Mouse (Mus musculus): ENCODE measurements around the gene H2-DMb2. TPM values are rescaled to one million over a fixed set of nuclear protein-coding genes. Genes with fewer than 3 reads are reported as not detected.

Gene H2-DMb2
- total and polyA plus RNA-seq, 3 experiments: 0.77 to 1.5 TPM; not detected in 1

- H3K4me3 ChIP-seq (ENCODE audit: control insufficient read depth in 1 of 2, insufficient read depth in 1 of 2, low read depth in 2 of 2, low read length in 2 of 2): no peak overlapping the region
- H3K36me3 ChIP-seq (ENCODE audit: control insufficient read depth in 1 of 2, insufficient read depth in 2 of 2, low read length in 2 of 2): peaks cover 0 to 4% of the 10 kb centered on the region in 2 experiments; a peak in 1 of 4 replicates
- H3K4me1 ChIP-seq (ENCODE audit: control insufficient read depth in 1 of 2, insufficient read depth in 2 of 2, low read length in 2 of 2): peaks cover 12 to 13% of the 10 kb centered on the region in 2 experiments
- no peak overlapping the region for H3K9ac ChIP-seq (ENCODE audit: control insufficient read depth, low read depth, low read length, poor library complexity, severe bottlenecking)
- DNase-seq (ENCODE audit: low read depth, low spot score): no peak
- H3K27ac ChIP-seq (ENCODE audit: control insufficient read depth, low read depth, low read length): no peak overlapping the region
- TF ChIP-seq UBTF (IDR thresholded peaks at IDR 0.05; ENCODE audit: borderline replicate concordance, insufficient read depth, low read depth, low read length) (no peak), CHD2 (IDR thresholded peaks at IDR 0.05; ENCODE audit: low read length) (no peak), TBP (IDR thresholded peaks at IDR 0.05; ENCODE audit: low read depth, low read length) (no peak), RCOR1 (IDR thresholded peaks at IDR 0.05; ENCODE audit: low read depth, low read length) (no peak), RAD21 (IDR thresholded peaks at IDR 0.05; ENCODE audit: low read depth, low read length) (no peak), GABPA (IDR thresholded peaks at IDR 0.05; ENCODE audit: low read depth, low read length) (no peak), ZNF384 (IDR thresholded peaks at IDR 0.05; ENCODE audit: low read depth, low read length) (no peak), E2F4 (IDR thresholded peaks at IDR 0.05; ENCODE audit: borderline replicate concordance, low read depth, low read length) (no peak), ZC3H11A (IDR thresholded peaks at IDR 0.05; ENCODE audit: low read depth, low read length) (no peak), HCFC1 (IDR thresholded peaks at IDR 0.05; ENCODE audit: low read depth, low read length) (no peak), ELF1 (IDR thresholded peaks at IDR 0.05; ENCODE audit: low read depth, low read length) (no peak), ZMIZ1 (IDR thresholded peaks at IDR 0.05; ENCODE audit: low read depth, low read length) (no peak), TAL1 (IDR thresholded peaks at IDR 0.05; ENCODE audit: low read length) (no peak), BHLHE40 (IDR thresholded peaks at IDR 0.05; ENCODE audit: borderline replicate concordance, low read depth, low read length) (no peak), USF1 (IDR thresholded peaks at IDR 0.05; ENCODE audit: low read depth, low read length) (no peak), MAFK (IDR thresholded peaks at IDR 0.05; ENCODE audit: borderline replicate concordance, low read depth, low read length) (no peak), SMC3 (IDR thresholded peaks at IDR 0.05; ENCODE audit: low read depth, low read length) (no peak), POLR2AphosphoS2 (IDR thresholded peaks at IDR 0.05; ENCODE audit: low read length) (no peak), CHD1 (IDR thresholded peaks at IDR 0.05; ENCODE audit: low read depth, low read length) (no peak)
- H3K79me2 ChIP-seq (ENCODE audit: control insufficient read depth, insufficient read depth, low read length, poor library complexity): peaks cover 28% of the 10 kb centered on the region
- no peaks in the 10 kb centered on the region for H3K9me3 ChIP-seq (replicated peaks; ENCODE audit: insufficient read depth, low read length)
- no peaks in the 10 kb centered on the region for H3K27me3 ChIP-seq (ENCODE audit: control insufficient read depth in 1 of 2, insufficient read depth in 2 of 2, low read length in 2 of 2)
These were observed 57.8 kb downstream of the H2-DMb2 start for GRCm38 (mm10) chr17:34200772-34201505.

Other genes starting within 250 kb of the H2-DMb2 start
Only the 30 nearest of the 31 such genes appear.
- gene Daxx, start 233.9 kb upstream of the H2-DMb2 start, total RNA-seq (2012; rRNA removed): 39.6 and 40.6 TPM in 2 replicates
- 10 to 100 TPM in 1 of 2 experiments, not detected in 1; 68.0 TPM for gene Daxx, start 233.9 kb upstream of the H2-DMb2 start, polyA plus RNA-seq (2012; ENCODE audit: insufficient read depth in 1 of 2, insufficient read length in 2 of 2, low read depth in 1 of 2, low replicate concordance in 2 of 2, missing spikeins in 1 of 2)
- gene Tapbp, start 227.4 kb upstream of the H2-DMb2 start, total RNA-seq (2012; rRNA removed): 14.7 and 24.3 TPM in 2 replicates
- gene Tapbp, start 227.4 kb upstream of the H2-DMb2 start, polyA plus RNA-seq (2012; ENCODE audit: insufficient read depth in 1 of 2, insufficient read length in 2 of 2, low read depth in 1 of 2, low replicate concordance in 2 of 2, missing spikeins in 1 of 2): 10 to 100 TPM in 1 of 2 experiments, not detected in 1; 33.3 TPM
- 18.6 and 20.2 TPM in 2 replicates for gene Zbtb22, start 227.4 kb upstream of the H2-DMb2 start, total RNA-seq (2012; rRNA removed)
- gene Zbtb22, start 227.4 kb upstream of the H2-DMb2 start, polyA plus RNA-seq (2012; ENCODE audit: insufficient read depth in 1 of 2, insufficient read length in 2 of 2, low read depth in 1 of 2, low replicate concordance in 2 of 2, missing spikeins in 1 of 2): 10 to 100 TPM in 1 of 2 experiments, not detected in 1; 30.0 TPM
- 19.0 and 24.9 TPM in 2 replicates for gene Rgl2, start 213.8 kb upstream of the H2-DMb2 start, total RNA-seq (2012; rRNA removed)
- 10 to 100 TPM in 1 of 2 experiments, not detected in 1; 43.6 TPM for gene Rgl2, start 213.8 kb upstream of the H2-DMb2 start, polyA plus RNA-seq (2012; ENCODE audit: insufficient read depth in 1 of 2, insufficient read length in 2 of 2, low read depth in 1 of 2, low replicate concordance in 2 of 2, missing spikeins in 1 of 2)
- 189 and 239 TPM in 2 replicates for gene Pfdn6, start 203.0 kb upstream of the H2-DMb2 start, total RNA-seq (2012; rRNA removed)
- 100 to 1,000 TPM in 1 of 2 experiments, not detected in 1; 222 TPM for gene Pfdn6, start 203.0 kb upstream of the H2-DMb2 start, polyA plus RNA-seq (2012; ENCODE audit: insufficient read depth in 1 of 2, insufficient read length in 2 of 2, low read depth in 1 of 2, low replicate concordance in 2 of 2, missing spikeins in 1 of 2)
- 97.6 and 100 TPM in 2 replicates for gene Wdr46, start 202.6 kb upstream of the H2-DMb2 start, total RNA-seq (2012; rRNA removed)
- gene Wdr46, start 202.6 kb upstream of the H2-DMb2 start, polyA plus RNA-seq (2012; ENCODE audit: insufficient read depth in 1 of 2, insufficient read length in 2 of 2, low read depth in 1 of 2, low replicate concordance in 2 of 2, missing spikeins in 1 of 2): 100 to 1,000 TPM in 1 of 2 experiments, not detected in 1; 131 TPM
- gene B3galt4, start 191.8 kb upstream of the H2-DMb2 start, total RNA-seq (2012; rRNA removed): 2.2 and 2.5 TPM in 2 replicates
- gene B3galt4, start 191.8 kb upstream of the H2-DMb2 start, polyA plus RNA-seq (2012; ENCODE audit: insufficient read depth in 1 of 2, insufficient read length in 2 of 2, low read depth in 1 of 2, low replicate concordance in 2 of 2, missing spikeins in 1 of 2): 1 to 10 TPM in 1 of 2 experiments, not detected in 1; 2.9 TPM
- gene Vps52, start 187.5 kb upstream of the H2-DMb2 start, total RNA-seq (2012; rRNA removed): 20.6 and 23.6 TPM in 2 replicates
- 10 to 100 TPM in 1 of 2 experiments, not detected in 1; 40.7 TPM for gene Vps52, start 187.5 kb upstream of the H2-DMb2 start, polyA plus RNA-seq (2012; ENCODE audit: insufficient read depth in 1 of 2, insufficient read length in 2 of 2, low read depth in 1 of 2, low replicate concordance in 2 of 2, missing spikeins in 1 of 2)
- gene Rps18, start 187.3 kb upstream of the H2-DMb2 start, total RNA-seq (2012; rRNA removed): 252 and 286 TPM in 2 replicates
- gene Rps18, start 187.3 kb upstream of the H2-DMb2 start, polyA plus RNA-seq (2012; ENCODE audit: insufficient read depth in 1 of 2, insufficient read length in 2 of 2, low read depth in 1 of 2, low replicate concordance in 2 of 2, missing spikeins in 1 of 2): 1,000 to 10,000 TPM in 1 of 2 experiments, not detected in 1; 1,183 TPM
- gene H2-K1, start 143.0 kb upstream of the H2-DMb2 start, total RNA-seq (2012; rRNA removed): 81.1 and 87.9 TPM in 2 replicates
- 100 to 1,000 TPM in 1 of 2 experiments, not detected in 1; 113 TPM for gene H2-K1, start 143.0 kb upstream of the H2-DMb2 start, polyA plus RNA-seq (2012; ENCODE audit: insufficient read depth in 1 of 2, insufficient read length in 2 of 2, low read depth in 1 of 2, low replicate concordance in 2 of 2, missing spikeins in 1 of 2)
- 12.4 and 18.3 TPM in 2 replicates for gene Ring1, start 118.6 kb upstream of the H2-DMb2 start, total RNA-seq (2012; rRNA removed)
- gene Ring1, start 118.6 kb upstream of the H2-DMb2 start, polyA plus RNA-seq (2012; ENCODE audit: insufficient read depth in 1 of 2, insufficient read length in 2 of 2, low read depth in 1 of 2, low replicate concordance in 2 of 2, missing spikeins in 1 of 2): 10 to 100 TPM in 1 of 2 experiments, not detected in 1; 28.4 TPM
- gene H2-Ke6, start 115.2 kb upstream of the H2-DMb2 start, total RNA-seq (2012; rRNA removed): 19.6 and 24.1 TPM in 2 replicates
- 10 to 100 TPM in 1 of 2 experiments, not detected in 1; 34.4 TPM for gene H2-Ke6, start 115.2 kb upstream of the H2-DMb2 start, polyA plus RNA-seq (2012; ENCODE audit: insufficient read depth in 1 of 2, insufficient read length in 2 of 2, low read depth in 1 of 2, low replicate concordance in 2 of 2, missing spikeins in 1 of 2)
- 125 and 152 TPM in 2 replicates for gene Slc39a7, start 111.6 kb upstream of the H2-DMb2 start, total RNA-seq (2012; rRNA removed)
- 100 to 1,000 TPM in 1 of 2 experiments, not detected in 1; 150 TPM for gene Slc39a7, start 111.6 kb upstream of the H2-DMb2 start, polyA plus RNA-seq (2012; ENCODE audit: insufficient read depth in 1 of 2, insufficient read length in 2 of 2, low read depth in 1 of 2, low replicate concordance in 2 of 2, missing spikeins in 1 of 2)
- 37.2 and 37.6 TPM in 2 replicates for gene Rxrb, start 111.5 kb upstream of the H2-DMb2 start, total RNA-seq (2012; rRNA removed)
- 10 to 100 TPM in 1 of 2 experiments, not detected in 1; 63.4 TPM for gene Rxrb, start 111.5 kb upstream of the H2-DMb2 start, polyA plus RNA-seq (2012; ENCODE audit: insufficient read depth in 1 of 2, insufficient read length in 2 of 2, low read depth in 1 of 2, low replicate concordance in 2 of 2, missing spikeins in 1 of 2)
- 4.6 and 4.8 TPM in 2 replicates for gene Col11a2, start 103.9 kb upstream of the H2-DMb2 start, total RNA-seq (2012; rRNA removed)
- 10 to 100 TPM in 1 of 2 experiments, not detected in 1; 14.5 TPM for gene Col11a2, start 103.9 kb upstream of the H2-DMb2 start, polyA plus RNA-seq (2012; ENCODE audit: insufficient read depth in 1 of 2, insufficient read length in 2 of 2, low read depth in 1 of 2, low replicate concordance in 2 of 2, missing spikeins in 1 of 2)
- gene H2-Oa, start 51.0 kb upstream of the H2-DMb2 start, total RNA-seq (2012; rRNA removed): 2.2 and 2.6 TPM in 2 replicates
- 1 to 10 TPM in 1 of 2 experiments, not detected in 1; 3.9 TPM for gene H2-Oa, start 51.0 kb upstream of the H2-DMb2 start, polyA plus RNA-seq (2012; ENCODE audit: insufficient read depth in 1 of 2, insufficient read length in 2 of 2, low read depth in 1 of 2, low replicate concordance in 2 of 2, missing spikeins in 1 of 2)
- gene H2-DMa, start 23.8 kb upstream of the H2-DMb2 start, total RNA-seq (2012; rRNA removed): 26.1 and 38.3 TPM in 2 replicates
- gene H2-DMa, start 23.8 kb upstream of the H2-DMb2 start, polyA plus RNA-seq (2012; ENCODE audit: insufficient read depth in 1 of 2, insufficient read length in 2 of 2, low read depth in 1 of 2, low replicate concordance in 2 of 2, missing spikeins in 1 of 2): 10 to 100 TPM in 1 of 2 experiments, not detected in 1; 38.7 TPM
- gene Brd2, start 20.7 kb upstream of the H2-DMb2 start, total RNA-seq (2012; rRNA removed): 97.2 and 99.5 TPM in 2 replicates
- gene Brd2, start 20.7 kb upstream of the H2-DMb2 start, polyA plus RNA-seq (2012; ENCODE audit: insufficient read depth in 1 of 2, insufficient read length in 2 of 2, low read depth in 1 of 2, low replicate concordance in 2 of 2, missing spikeins in 1 of 2): 100 to 1,000 TPM; 189 to 252 TPM
- not detected in 2 replicates for gene H2-DMb1, start 9.8 kb downstream of the H2-DMb2 start, total RNA-seq (2012; rRNA removed)
- gene H2-DMb1, start 9.8 kb downstream of the H2-DMb2 start, polyA plus RNA-seq (2012; ENCODE audit: insufficient read depth in 1 of 2, insufficient read length in 2 of 2, low read depth in 1 of 2, low replicate concordance in 2 of 2, missing spikeins in 1 of 2): under 1 TPM in 1 of 2 experiments, not detected in 1; 0.67 TPM
- gene Tap1, start 44.2 kb downstream of the H2-DMb2 start, total RNA-seq (2012; rRNA removed): 24.6 and 30.7 TPM in 2 replicates
- gene Tap1, start 44.2 kb downstream of the H2-DMb2 start, polyA plus RNA-seq (2012; ENCODE audit: insufficient read depth in 1 of 2, insufficient read length in 2 of 2, low read depth in 1 of 2, low replicate concordance in 2 of 2, missing spikeins in 1 of 2): 10 to 100 TPM in 1 of 2 experiments, not detected in 1; 46.6 TPM
- 23.3 and 24.9 TPM in 2 replicates for gene Psmb9, start 44.5 kb downstream of the H2-DMb2 start, total RNA-seq (2012; rRNA removed)
- gene Psmb9, start 44.5 kb downstream of the H2-DMb2 start, polyA plus RNA-seq (2012; ENCODE audit: insufficient read depth in 1 of 2, insufficient read length in 2 of 2, low read depth in 1 of 2, low replicate concordance in 2 of 2, missing spikeins in 1 of 2): 10 to 100 TPM in 1 of 2 experiments, not detected in 1; 14.7 TPM
- 129 and 144 TPM in 2 replicates for gene Psmb8, start 54.4 kb downstream of the H2-DMb2 start, total RNA-seq (2012; rRNA removed)
- gene Psmb8, start 54.4 kb downstream of the H2-DMb2 start, polyA plus RNA-seq (2012; ENCODE audit: insufficient read depth in 1 of 2, insufficient read length in 2 of 2, low read depth in 1 of 2, low replicate concordance in 2 of 2, missing spikeins in 1 of 2): 100 to 1,000 TPM in 1 of 2 experiments, not detected in 1; 133 TPM
- 40.3 and 48.5 TPM in 2 replicates for gene Tap2, start 60.2 kb downstream of the H2-DMb2 start, total RNA-seq (2012; rRNA removed)
- 10 to 100 TPM in 1 of 2 experiments, not detected in 1; 63.0 TPM for gene Tap2, start 60.2 kb downstream of the H2-DMb2 start, polyA plus RNA-seq (2012; ENCODE audit: insufficient read depth in 1 of 2, insufficient read length in 2 of 2, low read depth in 1 of 2, low replicate concordance in 2 of 2, missing spikeins in 1 of 2)
- gene H2-Ob, start 95.6 kb downstream of the H2-DMb2 start, total RNA-seq (2012; rRNA removed): 0.75 and 0.81 TPM in 2 replicates
- 1 to 10 TPM in 1 of 2 experiments, not detected in 1; 2.0 TPM for gene H2-Ob, start 95.6 kb downstream of the H2-DMb2 start, polyA plus RNA-seq (2012; ENCODE audit: insufficient read depth in 1 of 2, insufficient read length in 2 of 2, low read depth in 1 of 2, low replicate concordance in 2 of 2, missing spikeins in 1 of 2)
- gene H2-Ab1, start 114.4 kb downstream of the H2-DMb2 start, total RNA-seq (2012; rRNA removed): not detected in 2 replicates
- gene H2-Ab1, start 114.4 kb downstream of the H2-DMb2 start, polyA plus RNA-seq (2012; ENCODE audit: insufficient read depth in 1 of 2, insufficient read length in 2 of 2, low read depth in 1 of 2, low replicate concordance in 2 of 2, missing spikeins in 1 of 2): not detected
- not detected in 2 replicates for gene H2-Aa, start 144.5 kb downstream of the H2-DMb2 start, total RNA-seq (2012; rRNA removed)
- gene H2-Aa, start 144.5 kb downstream of the H2-DMb2 start, polyA plus RNA-seq (2012; ENCODE audit: insufficient read depth in 1 of 2, insufficient read length in 2 of 2, low read depth in 1 of 2, low replicate concordance in 2 of 2, missing spikeins in 1 of 2): not detected
- gene H2-Eb1, start 162.6 kb downstream of the H2-DMb2 start, total RNA-seq (2012; rRNA removed): 0.15 TPM in 1 of 2 replicates, not detected in the other
- gene H2-Eb1, start 162.6 kb downstream of the H2-DMb2 start, polyA plus RNA-seq (2012; ENCODE audit: insufficient read depth in 1 of 2, insufficient read length in 2 of 2, low read depth in 1 of 2, low replicate concordance in 2 of 2, missing spikeins in 1 of 2): under 1 TPM in 1 of 2 experiments, not detected in 1; 0.07 TPM
- gene H2-Eb2, start 182.4 kb downstream of the H2-DMb2 start, total RNA-seq (2012; rRNA removed): not detected in 2 replicates
- gene H2-Eb2, start 182.4 kb downstream of the H2-DMb2 start, polyA plus RNA-seq (2012; ENCODE audit: insufficient read depth in 1 of 2, insufficient read length in 2 of 2, low read depth in 1 of 2, low replicate concordance in 2 of 2, missing spikeins in 1 of 2): not detected
- gene Btnl2, start 211.5 kb downstream of the H2-DMb2 start, total RNA-seq (2012; rRNA removed): not detected in 2 replicates
- not detected for gene Btnl2, start 211.5 kb downstream of the H2-DMb2 start, polyA plus RNA-seq (2012; ENCODE audit: insufficient read depth in 1 of 2, insufficient read length in 2 of 2, low read depth in 1 of 2, low replicate concordance in 2 of 2, missing spikeins in 1 of 2)
- gene Btnl1, start 233.8 kb downstream of the H2-DMb2 start, total RNA-seq (2012; rRNA removed): not detected in 2 replicates
- under 1 TPM in 1 of 2 experiments, not detected in 1; 0.17 TPM for gene Btnl1, start 233.8 kb downstream of the H2-DMb2 start, polyA plus RNA-seq (2012; ENCODE audit: insufficient read depth in 1 of 2, insufficient read length in 2 of 2, low read depth in 1 of 2, low replicate concordance in 2 of 2, missing spikeins in 1 of 2)